Comparison of ENCODE assay signal across 19 mouse cellular contexts in genomic region chr11:11730062-11730461, GRCm38 (mm10). TPM values are rescaled to one million over a fixed set of nuclear protein-coding genes. Genes with fewer than 3 reads are reported as not detected.
A peak's percentile ranks its signal among the peaks of the same experiment; 100 is the strongest.
DNase-seq lines count a peak whose midpoint lies in the region; ATAC-seq and TF ChIP-seq lines count a peak whose summit lies in the region.
"Had no signal": no experiment of that assay in that cellular context is flagged by ENCODE, and none has a peak within 500 bp of the region (broad histone marks: within the 10 kb centered on the region; RNA-seq: fewer than 3 reads in every experiment).

No protein-coding gene starts in this region.

- ATAC-seq in erythroblast, adult 5-6 weeks (replicated peaks; ENCODE audit: low FRiP score, poor library complexity, severe bottlenecking) = no peak
- ATAC-seq in liver, embryonic 12.5 days = no peak
- peak; percentile 54 for ATAC-seq in megakaryocyte progenitor cell, adult 5-6 weeks (replicated peaks; ENCODE audit: poor library complexity)
- ATAC-seq in neural tube, embryonic 15.5 days (ENCODE audit: low FRiP score) = no peak
- ATAC-seq: midbrain, embryonic 15.5 days had no signal

- H3K27me3 ChIP-seq in erythroblast, embryonic 14.5 days (ENCODE audit: control insufficient read depth) = no peaks in the 10 kb centered on the region
- no peaks in the 10 kb centered on the region for H3K27me3 ChIP-seq in MEL (ENCODE audit: control insufficient read depth in 1 of 2, insufficient read depth in 2 of 2, low read length in 2 of 2)
- no peaks in the 10 kb centered on the region for H3K27me3 ChIP-seq in liver, embryonic 12.5 days (replicated peaks)
- no peaks in the 10 kb centered on the region for H3K27me3 ChIP-seq in neural tube, embryonic 15.5 days (replicated peaks)
- H3K27me3 ChIP-seq: embryonic facial prominence, embryonic 13.5 days; heart, embryonic 12.5 days; midbrain, embryonic 15.5 days had no signal

- TF ChIP-seq EP300 in MEL (IDR thresholded peaks at IDR 0.05; ENCODE audit: low read depth in 1 of 2, low read length in 2 of 2) = peak; percentile 88 to 92

- peaks cover 94% of the 10 kb centered on the region for H3K36me3 ChIP-seq in erythroblast, embryonic 14.5 days (ENCODE audit: control insufficient read depth)
- H3K36me3 ChIP-seq in MEL (ENCODE audit: control insufficient read depth in 1 of 2, insufficient read depth in 2 of 2, low read length in 2 of 2) = peaks cover 21 to 98% of the 10 kb centered on the region in 2 experiments
- H3K36me3 ChIP-seq in liver, embryonic 12.5 days = peaks cover 57% of the 10 kb centered on the region
- H3K36me3 ChIP-seq in neural tube, embryonic 15.5 days = no peaks in the 10 kb centered on the region
- H3K36me3 ChIP-seq: embryonic facial prominence, embryonic 13.5 days; forebrain, embryonic 10.5 days; heart, embryonic 12.5 days; midbrain, embryonic 15.5 days had no signal

- no peaks in the 10 kb centered on the region for H3K9me3 ChIP-seq in erythroblast, embryonic 14.5 days (ENCODE audit: control insufficient read depth, low read length)
- no peaks in the 10 kb centered on the region for H3K9me3 ChIP-seq in MEL (replicated peaks; ENCODE audit: insufficient read depth, low read length)
- H3K9me3 ChIP-seq in liver, embryonic 12.5 days (replicated peaks) = no peaks in the 10 kb centered on the region
- H3K9me3 ChIP-seq in neural tube, embryonic 15.5 days (replicated peaks) = no peaks in the 10 kb centered on the region
- H3K9me3 ChIP-seq: embryonic facial prominence, embryonic 13.5 days; forebrain, embryonic 10.5 days; heart, embryonic 12.5 days; midbrain, embryonic 15.5 days had no signal

- no peak overlapping the region for H3K9ac ChIP-seq in MEL (ENCODE audit: control insufficient read depth, low read depth, low read length, poor library complexity, severe bottlenecking)
- peak overlapping the region; percentile 52 for H3K9ac ChIP-seq in liver, embryonic 12.5 days
- H3K9ac ChIP-seq in neural tube, embryonic 15.5 days (replicated peaks) = no peak overlapping the region
- H3K9ac ChIP-seq: embryonic facial prominence, embryonic 13.5 days; heart, embryonic 12.5 days; midbrain, embryonic 15.5 days had no signal

- no peak for TF ChIP-seq CTCF in MEL (IDR thresholded peaks at IDR 0.05 in 2 of 3, conservative IDR thresholded peaks at IDR 0.05 in 1 of 3; ENCODE audit: control insufficient read depth in 1 of 3, insufficient read depth in 1 of 3, low read depth in 2 of 3, low read length in 3 of 3, poor library complexity in 1 of 3, severe bottlenecking in 1 of 3)

- peak overlapping the region; percentile 5 for H3K4me3 ChIP-seq in erythroblast, embryonic 14.5 days (replicated peaks)
- H3K4me3 ChIP-seq in MEL (ENCODE audit: control insufficient read depth in 1 of 2, insufficient read depth in 1 of 2, low read depth in 2 of 2, low read length in 2 of 2) = no peak overlapping the region
- H3K4me3 ChIP-seq in liver, embryonic 12.5 days = no peak overlapping the region
- H3K4me3 ChIP-seq in neural tube, embryonic 15.5 days (replicated peaks) = no peak overlapping the region
- H3K4me3 ChIP-seq: embryonic facial prominence, embryonic 13.5 days; forebrain, embryonic 10.5 days; heart, embryonic 12.5 days; midbrain, embryonic 15.5 days had no signal

- H3K79me2 ChIP-seq in MEL (ENCODE audit: control insufficient read depth, insufficient read depth, low read length, poor library complexity) = peaks cover 24% of the 10 kb centered on the region

- peaks cover 99% of the 10 kb centered on the region for H3K4me1 ChIP-seq in erythroblast, embryonic 14.5 days (ENCODE audit: control insufficient read depth)
- H3K4me1 ChIP-seq in MEL (ENCODE audit: control insufficient read depth in 1 of 2, insufficient read depth in 2 of 2, low read length in 2 of 2) = peaks cover 62 to 85% of the 10 kb centered on the region in 2 experiments
- H3K4me1 ChIP-seq in liver, embryonic 12.5 days = peaks cover 98% of the 10 kb centered on the region
- H3K4me1 ChIP-seq in neural tube, embryonic 15.5 days = no peaks in the 10 kb centered on the region
- H3K4me1 ChIP-seq: embryonic facial prominence, embryonic 13.5 days; forebrain, embryonic 10.5 days; heart, embryonic 12.5 days; midbrain, embryonic 15.5 days had no signal

- TF ChIP-seq POLR2A in MEL (IDR thresholded peaks at IDR 0.05; ENCODE audit: control insufficient read depth in 1 of 2, insufficient read depth in 1 of 2, low read depth in 1 of 2, low read length in 2 of 2, poor library complexity in 1 of 2) = peak in 1 of 2 experiments; percentile 46; a peak in 2 of 4 replicates

- peak; percentile 90 for DNase-seq in MEL (ENCODE audit: low read depth, low spot score)
- no peak for DNase-seq in cerebellum, postnatal 10 days
- no peak for DNase-seq in thymus, postnatal 14 days
- DNase-seq: adrenal gland, adult 8-10 months; cerebellum, adult 18-20 months; gastrocnemius, postnatal 10 days; heart, postnatal 4 days; kidney, adult 2 months; kidney, postnatal 25 days; lung, postnatal 4 days had no signal

- H3K27ac ChIP-seq in MEL (ENCODE audit: control insufficient read depth, low read depth, low read length) = peak overlapping the region; percentile 80
- peak overlapping the region; percentile 95 for H3K27ac ChIP-seq in liver, embryonic 12.5 days
- no peak overlapping the region for H3K27ac ChIP-seq in neural tube, embryonic 15.5 days (replicated peaks)
- H3K27ac ChIP-seq: embryonic facial prominence, embryonic 13.5 days; forebrain, embryonic 10.5 days; midbrain, embryonic 15.5 days had no signal

- no peak for TF ChIP-seq RAD21 in MEL (IDR thresholded peaks at IDR 0.05; ENCODE audit: low read depth, low read length)

- peak overlapping the region; percentile 46 for H3K4me2 ChIP-seq in liver, embryonic 12.5 days
- no peak overlapping the region for H3K4me2 ChIP-seq in neural tube, embryonic 15.5 days
- H3K4me2 ChIP-seq: embryonic facial prominence, embryonic 13.5 days; heart, embryonic 12.5 days; midbrain, embryonic 15.5 days had no signal

- WGBS in liver, embryonic 12.5 days (ENCODE audit: insufficient replicate concordance) = 24% methylated on average over 1 of the region's 1 CpGs
- 89% methylated on average over 1 of the region's 1 CpGs for WGBS in neural tube, embryonic 15.5 days

TF ChIP-seq in MEL, 35 proteins besides CTCF, POLR2A, EP300 and RAD21 (continues in another document):
- TF ChIP-seq RCOR1 (IDR thresholded peaks at IDR 0.05; ENCODE audit: low read depth, low read length) = peak; percentile 90
- TF ChIP-seq NRF1 (IDR thresholded peaks at IDR 0.05; ENCODE audit: insufficient read depth, low read depth, low read length, poor library complexity, severe bottlenecking) = no peak
- no peak for TF ChIP-seq POLR2AphosphoS5 (IDR thresholded peaks at IDR 0.05; ENCODE audit: borderline replicate concordance, low read depth, low read length)
- no peak for TF ChIP-seq E2F4 (IDR thresholded peaks at IDR 0.05; ENCODE audit: borderline replicate concordance, low read depth, low read length)
- no peak for TF ChIP-seq CHD1 (IDR thresholded peaks at IDR 0.05; ENCODE audit: low read depth, low read length)
- no peak for TF ChIP-seq MAX (IDR thresholded peaks at IDR 0.05; ENCODE audit: low read length)
- no peak for TF ChIP-seq USF2 (IDR thresholded peaks at IDR 0.05; ENCODE audit: borderline replicate concordance in 1 of 2, insufficient read depth in 1 of 2, low read depth in 1 of 2, low read length in 2 of 2)
- no peak for TF ChIP-seq NELFE (IDR thresholded peaks at IDR 0.05; ENCODE audit: low read depth, low read length)
- no peak for TF ChIP-seq ZKSCAN1 (IDR thresholded peaks at IDR 0.05; ENCODE audit: low read depth, low read length)
- TF ChIP-seq BHLHE40 (IDR thresholded peaks at IDR 0.05; ENCODE audit: borderline replicate concordance, low read depth, low read length) = no peak
- no peak for TF ChIP-seq KAT2A (conservative IDR thresholded peaks at IDR 0.05; ENCODE audit: low read depth, low read length)
- TF ChIP-seq UBTF (IDR thresholded peaks at IDR 0.05; ENCODE audit: borderline replicate concordance, insufficient read depth, low read depth, low read length) = no peak
- TF ChIP-seq GATA1 (IDR thresholded peaks at IDR 0.05; ENCODE audit: low read depth, low read length) = peak; percentile 70
- no peak for TF ChIP-seq CHD2 (IDR thresholded peaks at IDR 0.05; ENCODE audit: low read length)
- peak; percentile 57 for TF ChIP-seq TBP (IDR thresholded peaks at IDR 0.05; ENCODE audit: low read depth, low read length)
- TF ChIP-seq TCF12 (IDR thresholded peaks at IDR 0.05; ENCODE audit: low read depth, low read length) = peak; percentile 45; the same call in 1 of the 2 replicates
- no peak for TF ChIP-seq ZC3H11A (IDR thresholded peaks at IDR 0.05; ENCODE audit: low read depth, low read length)
- no peak for TF ChIP-seq ELF1 (IDR thresholded peaks at IDR 0.05; ENCODE audit: low read depth, low read length)
- no peak for TF ChIP-seq MAFK (IDR thresholded peaks at IDR 0.05; ENCODE audit: borderline replicate concordance, low read depth, low read length)
- TF ChIP-seq MEF2A (IDR thresholded peaks at IDR 0.05; ENCODE audit: extremely low read depth, insufficient replicate concordance, low read depth, low read length, poor library complexity, severe bottlenecking) = no peak
- TF ChIP-seq POLR2AphosphoS2 (IDR thresholded peaks at IDR 0.05; ENCODE audit: low read length) = no peak
- TF ChIP-seq MXI1 (IDR thresholded peaks at IDR 0.05; ENCODE audit: low read depth, low read length) = no peak
- TF ChIP-seq ZMIZ1 (IDR thresholded peaks at IDR 0.05; ENCODE audit: low read depth, low read length) = no peak
- TF ChIP-seq USF1 (IDR thresholded peaks at IDR 0.05; ENCODE audit: low read depth, low read length) = no peak
- TF ChIP-seq TAL1 (IDR thresholded peaks at IDR 0.05; ENCODE audit: low read length) = peak; percentile 52
- 0 out of 2 replicates have a peak, but pooled peaks have one; percentile 45 for TF ChIP-seq SIN3A (IDR thresholded peaks at IDR 0.05; ENCODE audit: low read length)
- peak; percentile 76 for TF ChIP-seq MYC (IDR thresholded peaks at IDR 0.05; ENCODE audit: low read depth, low read length)

RNA-seq across cellular contexts. Expression of gene Ikzf1, which starts 45.3 kb away (rescaled TPM):
- 6.6 and 7.2 TPM in 2 replicates for polyA plus RNA-seq in erythroblast, embryonic 14.5 days (2012)
- 61.1 and 70.4 TPM in 2 replicates for total RNA-seq in erythroblast, adult 5-6 weeks (2015; ENCODE audit: low replicate concordance)
- 27.2 and 32.0 TPM in 2 replicates for total RNA-seq in erythroblast, adult 5-6 weeks (2017; ENCODE audit: low replicate concordance)
- 90.6 and 97.3 TPM in 2 replicates for total RNA-seq in MEL (2012; rRNA removed)
- 100 to 1,000 TPM in 1 of 2 experiments, 10 to 100 TPM in 1; 28.0 to 128 TPM for polyA plus RNA-seq in MEL (2012; ENCODE audit: insufficient read depth in 1 of 2, insufficient read length in 2 of 2, low read depth in 1 of 2, low replicate concordance in 2 of 2, missing spikeins in 1 of 2)
- polyA plus RNA-seq in liver, embryonic 12.5 days (2016; fragmentation: Nextera tagmentation; extraction: Ambion mirVana) = 59.1 and 61.0 TPM in 2 replicates
- 155 and 160 TPM in 2 replicates for total RNA-seq in megakaryocyte progenitor cell, adult 5-6 weeks (2015)
- total RNA-seq in megakaryocyte progenitor cell, adult 5-6 weeks (2017) = 58.3 and 84.0 TPM in 2 replicates
- polyA plus RNA-seq in neural tube, embryonic 15.5 days (2015; fragmentation: Nextera tagmentation; extraction: Ambion mirVana) = 0.36 and 6.8 TPM in 2 replicates
